Mouse (Mus musculus) gastrocnemius, adult 18-20 months (tissue): ENCODE measurements at regions not wholly inside any gene's neighbourhood (a gene's known extent, or its start where the extent isn't known, plus 50 kb on each side); places are given as distances from the start of the nearest gene placed in this dataset.

Source experiments
- DNase-seq: peaks from one replicate; pipeline ENCODE4 v3.0.0; 2021; ENCODE audit warnings: low spot score

GRCm38 (mm10) chr10:27703260-27703659, 83.7 kb upstream of the Lama2 start:
- DNase-seq = no peak

- no peak for DNase-seq
Measured at GRCm38 (mm10) chr10:27698305-27698704, 78.7 kb upstream of the Lama2 start.

DNA sequence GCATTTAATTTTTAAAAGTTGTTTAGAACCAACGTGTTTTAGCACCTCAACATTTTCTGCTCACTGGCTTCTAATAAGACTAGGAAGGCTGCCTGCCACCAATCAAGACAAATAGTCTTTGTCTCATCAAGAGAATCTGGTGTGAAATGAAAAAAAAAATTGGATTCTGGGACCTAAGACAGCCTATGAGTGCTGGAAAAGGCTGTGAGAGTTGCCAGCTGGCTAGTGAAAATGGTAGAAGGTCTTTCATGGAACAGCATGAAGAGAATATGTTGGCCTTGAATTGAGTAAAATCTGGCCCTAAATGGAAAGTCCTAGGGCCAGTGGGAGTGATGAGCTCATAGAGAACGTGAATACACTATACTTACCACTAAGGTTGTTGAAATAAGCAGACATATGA, 61.8 kb upstream of the Lama2 start:
- DNase-seq = no peak

- peak; percentile 23 for DNase-seq
Measured at GRCm38 (mm10) chr10:27675579-27675978, 56.0 kb upstream of the Lama2 start.

- DNase-seq = no peak
Measured at GRCm38 (mm10) chr10:27674379-27674778, 54.8 kb upstream of the Lama2 start.
